Mouse (Mus musculus) spleen, adult 2 months (tissue): ENCODE measurements around the gene Gm29735. TPM values are rescaled to one million over a fixed set of nuclear protein-coding genes. Genes with fewer than 3 reads are reported as not detected.

Source experiments
- DNase-seq, 2 experiments: peaks; one replicate each; pipeline versions ENCODE4 v3.0.0 to v3.0.0-alpha.2; 2012 to 2021; ENCODE audit warnings: low spot score in 2 of 2, low read depth in 1 of 2
- H3K27ac ChIP-seq: fragments of 200-500 bp; 2 replicates; pipeline ENCODE4 v1.5.1; 2012; ENCODE audit warnings: low read length, inconsistent platforms; ENCODE audit not compliant: insufficient read depth
- H3K27me3 ChIP-seq: fragments of 200-500 bp; 2 replicates; pipeline ENCODE4 v1.6.1; 2012; ENCODE audit warnings: mild to moderate bottlenecking, moderate library complexity, low read length, inconsistent platforms; ENCODE audit not compliant: control insufficient read depth, insufficient read depth
- H3K36me3 ChIP-seq: fragments of 200-500 bp; 2 replicates; pipeline ENCODE4 v1.6.1; 2012; ENCODE audit warnings: mild to moderate bottlenecking, low read length, inconsistent platforms; ENCODE audit not compliant: control insufficient read depth, insufficient read depth
- H3K4me1 ChIP-seq: fragments of 200-500 bp; 2 replicates; pipeline ENCODE4 v1.6.1; 2011; ENCODE audit warnings: inconsistent platforms; ENCODE audit not compliant: control insufficient read depth, insufficient read depth, insufficient read length
- H3K4me3 ChIP-seq: fragments of 200-500 bp; 2 replicates; pipeline ENCODE4 v1.5.1; 2011; ENCODE audit warnings: mild to moderate bottlenecking, inconsistent platforms; ENCODE audit not compliant: insufficient read depth, insufficient read length; ENCODE audit errors: extremely low read depth
- CTCF ChIP-seq: fragments of 200-500 bp; IDR thresholded peaks from 2 replicates; pipeline ENCODE4 v1.5.1; 2011; ENCODE audit warnings: mild to moderate bottlenecking, inconsistent platforms; ENCODE audit not compliant: insufficient read depth, insufficient read length, insufficient replicate concordance; ENCODE audit errors: extremely low read depth
- POLR2A ChIP-seq: fragments of 200-500 bp; IDR thresholded peaks from 2 replicates; pipeline ENCODE4 v1.6.1; 2011; ENCODE audit warnings: low read depth, low read length, inconsistent platforms
- WGBS: fragments of 180-500 bp; shearing (Covaris S2); methylation state at CpG from one replicate; pipeline ENCODE4 v1.1.7; 2018; 5-methylcytosine and 5-hydroxymethylcytosine counted together
- polyA plus RNA-seq: library from polyadenylated mRNA; depleted of rRNA; stranded (reverse); fragments of >200 nt; gene quantifications from 2 replicates; pipeline ENCODE4 v1.2.3, GENCODE M21; 2012; rRNA removed

Gm29735 gene
- polyA plus RNA-seq, 1 experiment, result not detected

DNA sequence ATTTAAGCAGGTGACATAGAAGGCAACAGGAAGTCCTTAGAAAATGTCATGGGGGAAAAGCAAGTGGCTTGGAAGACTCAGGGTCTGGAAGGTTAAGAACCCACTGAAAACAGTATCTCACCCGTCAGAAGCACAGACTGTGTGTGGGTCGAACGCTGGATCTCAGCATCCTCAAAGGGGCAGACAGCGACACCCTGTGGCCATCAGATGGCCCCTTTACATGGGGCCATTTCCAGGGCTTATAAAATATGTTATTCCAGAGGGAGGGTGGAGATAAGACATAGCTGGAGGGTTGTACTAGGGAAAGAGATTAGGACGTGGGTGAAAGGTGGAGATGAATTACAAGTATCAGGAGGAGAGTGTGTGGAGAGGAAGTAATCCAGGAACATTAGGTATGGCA is 37.3 kb downstream of the Gm29735 start:
- DNase-seq, result no peak
- TF ChIP-seq POLR2A (no peak), CTCF (no peak)
- WGBS, result 24% methylated on average over 5 of the region's 5 CpGs
- Histone ChIP-seq H3K4me1 (no peaks in the 10 kb centered on the region), H3K27ac (no peak overlapping the region), H3K36me3 (no peaks in the 10 kb centered on the region), H3K27me3 (no peaks in the 10 kb centered on the region), H3K4me3 (no peak overlapping the region)

Other genes with a start within 250 kb of the Gm29735 start
- gene Tollip, start 238.6 kb downstream of the Gm29735 start, polyA plus RNA-seq, result 40.8 and 49.4 TPM in 2 replicates
- gene Brsk2, start 207.4 kb downstream of the Gm29735 start, polyA plus RNA-seq, result 0.67 and 1.6 TPM in 2 replicates
- gene Mob2, start 96.0 kb downstream of the Gm29735 start, polyA plus RNA-seq, result 26.7 and 28.2 TPM in 2 replicates
- gene Dusp8, start 61.3 kb downstream of the Gm29735 start, polyA plus RNA-seq, result 3.5 TPM in 2 replicates
- gene Gm45618, start 36.4 kb downstream of the Gm29735 start, polyA plus RNA-seq, result not detected in 2 replicates
- gene Gm39115, start 21.1 kb downstream of the Gm29735 start, polyA plus RNA-seq, result not detected in 2 replicates
- gene Gm45337, start 12.5 kb downstream of the Gm29735 start, polyA plus RNA-seq, result not detected in 2 replicates
- not detected in 2 replicates for gene Gm4553, start 8.6 kb upstream of the Gm29735 start, polyA plus RNA-seq
- not detected in 2 replicates for gene Krtap5-2, start 18.9 kb upstream of the Gm29735 start, polyA plus RNA-seq
- not detected in 2 replicates for gene Gm10153, start 33.3 kb upstream of the Gm29735 start, polyA plus RNA-seq
- gene Krtap5-3, start 44.3 kb upstream of the Gm29735 start, polyA plus RNA-seq, result not detected in 2 replicates
- gene Gm7579, start 54.7 kb upstream of the Gm29735 start, polyA plus RNA-seq, result not detected in 2 replicates
- gene Krtap5-5, start 72.9 kb upstream of the Gm29735 start, polyA plus RNA-seq, result not detected in 2 replicates
- gene Gm40460, start 84.0 kb upstream of the Gm29735 start, polyA plus RNA-seq, result not detected in 2 replicates
- not detected in 2 replicates for gene Gm2431, start 101.2 kb upstream of the Gm29735 start, polyA plus RNA-seq
- gene Gm4559, start 117.2 kb upstream of the Gm29735 start, polyA plus RNA-seq, result not detected in 2 replicates
- not detected in 2 replicates for gene Krtap5-1, start 140.0 kb upstream of the Gm29735 start, polyA plus RNA-seq
- not detected in 2 replicates for gene Krtap5-4, start 146.4 kb upstream of the Gm29735 start, polyA plus RNA-seq
- gene Ifitm10, start 216.6 kb upstream of the Gm29735 start, polyA plus RNA-seq, result 14.7 and 20.2 TPM in 2 replicates
- 0.21 TPM in 1 of 2 replicates, not detected in the other for gene Gm49369, start 225.6 kb upstream of the Gm29735 start, polyA plus RNA-seq
- gene Ctsd, start 230.9 kb upstream of the Gm29735 start, polyA plus RNA-seq, result 359 and 461 TPM in 2 replicates